Mouse (Mus musculus) macrophage (primary cell): ENCODE results near the gene Mrgprd. TPM values are rescaled to one million over a fixed set of nuclear protein-coding genes. Genes with fewer than 3 reads are reported as not detected.

Source experiments
- H3K27ac ChIP-seq: fragments of 350-480 bp; formaldehyde crosslinking; 2 replicates; pipeline ENCODE4 v1.9.0; 2021
- H3K36me3 ChIP-seq: fragments of 350-480 bp; formaldehyde crosslinking; 2 replicates; pipeline ENCODE4 v1.9.0; 2021; ENCODE audit errors: inconsistent target
- H3K4me3 ChIP-seq: fragments of 350-480 bp; formaldehyde crosslinking; 2 replicates; pipeline ENCODE4 v1.9.0; 2021; ENCODE audit errors: inconsistent target
- H3K79me2 ChIP-seq: fragments of 350-480 bp; formaldehyde crosslinking; 2 replicates; pipeline ENCODE4 v1.9.0; 2021; ENCODE audit errors: inconsistent target
- WGBS: methylation state at CpG from one replicate; pipeline ENCODE4 v1.1.7; 2026; ENCODE audit warnings: inconsistent platforms; ENCODE audit not compliant: missing documents; 5-methylcytosine and 5-hydroxymethylcytosine counted together
- polyA plus RNA-seq: library from polyadenylated mRNA; stranded (reverse); fragments of 250-400 nt; gene quantifications from 3 replicates; pipeline ENCODE4 v1.2.4, GENCODE M21; 2018; ENCODE audit warnings: inconsistent platforms

The Mrgprd gene
- polyA plus RNA-seq, 1 experiment from 2014 or later, result not detected

DNA sequence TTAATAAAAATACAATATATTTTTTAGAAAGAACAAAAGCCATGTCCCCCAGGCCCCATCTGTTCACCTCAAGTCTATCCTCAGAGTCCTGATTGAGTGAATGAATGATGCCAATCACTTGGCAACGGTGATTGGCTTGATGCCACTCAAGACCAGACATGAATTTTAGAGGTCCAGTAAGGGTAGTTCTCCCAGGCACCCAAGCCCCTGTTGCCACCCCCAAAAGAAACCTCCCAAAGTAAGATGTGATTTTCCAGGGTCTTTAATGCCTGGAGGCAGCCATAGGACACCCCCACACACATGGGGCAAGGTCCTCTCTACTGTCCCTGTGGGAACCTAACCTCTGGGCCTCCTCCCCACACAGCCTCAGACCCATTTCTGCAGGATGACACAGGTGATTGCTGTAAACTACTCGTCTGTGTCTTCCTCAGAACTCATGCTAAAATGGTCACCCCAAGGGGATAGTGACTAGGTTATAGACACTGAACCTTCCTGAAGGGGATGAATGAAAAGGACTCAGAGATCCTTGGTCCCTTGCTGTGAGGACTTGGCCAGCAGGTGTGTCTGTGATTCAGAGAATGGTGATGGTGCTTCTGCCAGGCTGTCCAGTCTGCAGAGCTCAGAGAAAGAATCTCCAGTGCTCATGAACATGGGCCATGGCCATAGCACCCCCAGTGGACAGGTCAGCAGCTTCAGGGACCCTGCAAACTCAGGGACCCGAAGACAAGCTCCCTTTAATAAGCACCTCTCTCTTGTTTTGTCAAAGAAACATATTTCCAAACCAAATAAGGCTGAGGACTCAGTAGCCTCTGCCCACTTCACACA, 15.8 kb upstream of the Mrgprd start:
- Histone ChIP-seq H3K36me3 (no peaks in the 10 kb centered on the region), H3K79me2 (no peaks in the 10 kb centered on the region), H3K4me3 (no peak overlapping the region), H3K27ac (no peak overlapping the region)
- WGBS, result 92% methylated on average over 3 of the region's 3 CpGs

DNA sequence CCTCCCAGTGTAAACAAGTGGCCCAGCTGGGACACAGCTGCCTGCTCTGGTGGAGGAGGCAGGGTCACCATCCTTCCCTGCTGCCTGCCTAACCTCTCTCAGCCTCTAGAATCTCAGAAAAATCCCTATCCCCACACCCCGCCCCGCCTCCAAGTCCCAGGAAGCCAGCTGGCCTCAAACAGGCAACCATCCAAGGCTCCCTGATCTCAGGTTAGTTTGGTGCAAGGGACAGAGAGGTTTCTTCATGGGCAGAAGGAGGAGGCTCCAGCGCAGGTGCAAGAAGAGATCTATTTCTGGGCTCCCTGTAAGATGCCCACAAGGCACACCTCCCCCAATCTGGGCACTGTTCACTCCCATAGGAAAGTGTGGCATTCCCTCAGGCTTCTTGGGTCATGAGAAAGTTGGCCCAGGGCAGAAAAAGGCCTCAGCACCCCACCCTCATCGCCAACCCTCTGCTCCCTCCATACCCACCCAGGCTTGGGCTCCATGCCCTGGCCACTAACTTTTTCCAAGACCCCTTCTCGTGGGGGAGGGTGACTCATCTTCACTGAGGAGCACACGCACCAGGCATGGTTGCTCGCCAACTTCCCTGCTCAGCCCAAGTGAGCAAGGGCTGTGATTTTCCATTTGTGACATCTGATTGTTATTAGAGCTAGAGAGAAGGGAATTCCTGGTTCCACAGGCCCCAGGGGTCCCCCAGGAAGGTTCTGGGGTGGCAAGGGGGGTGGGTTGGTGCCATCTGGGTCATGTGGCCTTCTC, 14.9 kb upstream of the Mrgprd start:
- no peak overlapping the region for H3K4me3 ChIP-seq
- no peaks in the 10 kb centered on the region for H3K36me3 ChIP-seq
- 89% methylated on average over 7 of the region's 7 CpGs for WGBS

DNA sequence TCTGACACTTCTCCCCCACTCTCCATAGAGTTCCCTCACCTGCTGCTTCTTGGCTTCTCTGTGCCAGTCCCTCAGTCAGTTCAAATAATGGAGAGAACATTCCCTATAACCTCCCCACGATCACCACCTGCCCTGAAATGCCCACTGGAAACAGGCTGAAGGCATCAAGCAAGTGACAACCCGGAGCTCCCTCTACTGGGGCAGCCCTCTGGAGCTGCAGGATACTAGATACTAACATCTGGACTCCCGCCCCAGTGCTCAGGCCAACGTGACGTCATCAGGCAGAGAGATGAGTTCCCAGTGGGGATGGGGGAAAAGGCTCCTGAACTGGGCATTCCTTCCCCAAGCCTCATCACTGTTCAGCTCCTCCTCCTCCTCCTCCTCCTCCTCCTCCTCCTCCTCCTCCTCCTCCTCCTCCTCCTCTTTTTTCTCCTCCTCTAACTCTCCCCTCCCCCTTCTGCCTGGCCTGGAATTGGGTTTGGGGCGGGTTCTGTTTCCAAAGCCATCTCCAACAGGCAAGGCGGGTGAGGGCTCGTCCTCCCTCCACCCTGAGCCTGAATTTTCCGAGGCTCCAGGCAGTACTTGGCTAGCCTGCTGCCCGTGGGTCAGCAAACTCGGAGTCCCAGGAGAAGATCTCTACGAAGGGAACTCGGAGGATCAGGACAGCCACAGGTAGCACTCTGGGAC, 14.2 kb upstream of the Mrgprd start, which contains the start of gene Mrgprf:
Mrgprf (plus strand) TSS at position 508 of the 687 bp plus-strand sequence.
- H3K36me3 ChIP-seq, result no peaks in the 10 kb centered on the region
- H3K27ac ChIP-seq, result no peak within 1 kb of the TSS
- no peak within 1 kb of the TSS for H3K4me3 ChIP-seq
- H3K79me2 ChIP-seq, result no peaks in the 10 kb centered on the region
- 64% methylated on average over 10 of the region's 13 CpGs for WGBS

More for the DNA sequence above, 14.9 kb upstream of the Mrgprd start:
- Histone ChIP-seq H3K79me2 (no peaks in the 10 kb centered on the region), H3K27ac (no peak overlapping the region)

DNA sequence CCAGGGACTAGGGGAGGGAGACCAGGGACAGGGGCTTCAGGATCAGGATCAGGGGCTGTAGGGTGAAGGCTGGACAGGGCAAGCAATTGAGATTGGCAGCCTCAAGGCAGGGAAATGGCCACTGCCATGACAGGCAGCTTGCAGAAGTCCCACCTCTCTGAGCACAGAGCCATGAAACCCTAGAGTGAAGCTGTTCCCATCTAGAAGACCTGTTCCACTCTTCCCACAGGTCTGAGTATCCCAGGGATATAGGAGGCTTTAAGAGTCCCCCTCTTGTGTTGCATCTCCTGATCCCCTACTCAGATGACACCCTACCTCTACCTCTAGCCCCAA, 13.7 kb upstream of the Mrgprd start:
- no peaks in the 10 kb centered on the region for H3K36me3 ChIP-seq
- H3K27ac ChIP-seq, result no peak overlapping the region
- no peaks in the 10 kb centered on the region for H3K79me2 ChIP-seq
- no peak overlapping the region for H3K4me3 ChIP-seq

DNA sequence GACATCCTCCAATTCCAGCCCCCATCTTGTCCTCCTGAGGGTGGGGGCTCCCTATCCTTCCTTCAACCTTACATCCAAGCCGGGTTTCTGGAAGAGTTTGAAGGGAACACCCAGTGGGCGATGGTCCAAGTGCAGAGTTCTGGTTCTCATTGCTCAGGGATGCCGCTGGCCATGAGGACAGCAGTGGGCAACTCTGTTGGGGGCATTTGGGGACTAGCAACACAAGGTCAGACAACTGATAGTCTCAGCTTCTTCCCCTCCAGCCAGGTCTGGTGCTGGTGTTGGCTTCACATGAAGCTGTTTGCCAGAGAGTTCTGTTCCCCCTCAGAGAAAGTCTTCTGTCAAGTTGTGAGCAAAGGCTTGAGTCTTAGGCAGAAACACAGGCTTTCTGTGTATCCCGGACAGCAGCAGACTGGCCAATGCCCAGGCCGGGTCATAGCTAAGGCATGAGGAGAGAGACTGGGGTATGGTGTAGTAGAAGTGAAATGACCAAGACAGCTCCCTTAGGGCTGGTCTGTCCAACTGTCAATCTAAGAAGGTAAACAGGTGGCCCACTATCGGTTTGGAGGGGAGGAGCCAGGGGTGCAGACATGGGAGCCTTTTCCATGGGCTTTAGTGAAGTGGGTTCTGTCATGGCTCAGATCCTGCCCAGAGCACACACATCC, 13.2 kb upstream of the Mrgprd start:
- H3K36me3 ChIP-seq, result no peaks in the 10 kb centered on the region
- 89% methylated on average over 6 of the region's 6 CpGs for WGBS
- no peaks in the 10 kb centered on the region for H3K79me2 ChIP-seq
- H3K4me3 ChIP-seq, result no peak overlapping the region
- no peak overlapping the region for H3K27ac ChIP-seq

DNA sequence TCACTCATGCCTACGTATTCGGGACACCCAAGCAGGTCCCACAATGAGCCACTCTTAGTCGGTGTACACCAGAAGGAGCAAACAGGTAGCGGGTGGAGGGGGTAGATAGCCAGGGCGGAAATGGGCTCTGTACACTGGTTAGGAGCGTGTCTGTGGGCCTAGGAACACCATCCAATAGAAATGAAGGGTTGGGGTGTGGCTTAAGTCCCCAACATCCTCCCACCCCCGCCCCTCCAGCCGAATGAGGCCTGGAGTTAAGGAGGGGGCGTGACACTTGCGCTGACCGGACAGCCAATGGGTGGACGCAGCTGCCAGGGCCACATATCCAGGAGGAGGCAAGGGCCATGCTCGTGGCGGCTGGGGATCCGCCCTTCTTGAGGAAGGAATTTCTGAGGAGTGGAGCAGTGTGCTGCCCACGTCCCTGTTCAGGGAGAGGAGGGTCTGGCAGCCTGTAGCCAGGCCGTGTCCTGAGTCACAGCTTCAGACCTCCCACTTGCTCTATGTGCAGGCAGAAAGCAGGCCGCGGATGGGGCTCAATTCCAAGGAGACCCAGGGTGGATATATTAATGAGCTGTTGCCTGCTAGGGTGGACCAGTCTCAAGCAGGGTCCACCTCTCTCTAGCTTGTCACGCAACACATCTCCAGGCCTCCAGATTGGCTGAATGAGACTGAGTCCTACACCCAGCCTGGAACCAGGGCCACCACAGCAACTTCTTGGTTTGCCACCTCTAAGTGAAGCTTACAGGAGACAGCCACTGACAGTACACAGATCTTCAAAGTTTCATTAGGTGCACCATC, 11.9 kb upstream of the Mrgprd start:
- Histone ChIP-seq H3K36me3 (no peaks in the 10 kb centered on the region), H3K79me2 (no peaks in the 10 kb centered on the region), H3K4me3 (no peak overlapping the region), H3K27ac (no peak overlapping the region)
- WGBS, result 36% methylated on average over 19 of the region's 20 CpGs

DNA sequence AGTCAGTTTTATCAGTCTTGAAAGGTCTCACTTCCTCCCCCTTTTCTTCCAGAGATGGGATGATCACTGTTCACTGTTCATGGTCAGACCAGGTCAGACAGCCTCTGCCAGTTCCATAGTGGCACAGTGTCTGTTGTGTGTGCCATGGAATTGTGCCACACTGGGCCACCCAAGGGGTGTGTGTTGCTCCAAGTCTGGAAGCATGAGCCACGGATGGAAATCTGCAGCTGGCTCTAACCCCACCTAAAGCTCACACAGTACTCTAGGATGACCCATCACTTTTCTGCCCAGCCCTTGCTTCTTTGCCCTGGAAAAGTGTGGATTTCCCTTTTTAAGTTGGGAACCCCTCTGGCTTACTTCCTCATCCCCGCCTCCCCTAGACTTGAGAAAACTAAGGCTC, 10.5 kb upstream of the Mrgprd start:
- Histone ChIP-seq H3K36me3 (no peaks in the 10 kb centered on the region), H3K27ac (no peak overlapping the region), H3K4me3 (no peak overlapping the region), H3K79me2 (no peaks in the 10 kb centered on the region)
- WGBS, result 86% methylated on average over 2 of the region's 2 CpGs

DNA sequence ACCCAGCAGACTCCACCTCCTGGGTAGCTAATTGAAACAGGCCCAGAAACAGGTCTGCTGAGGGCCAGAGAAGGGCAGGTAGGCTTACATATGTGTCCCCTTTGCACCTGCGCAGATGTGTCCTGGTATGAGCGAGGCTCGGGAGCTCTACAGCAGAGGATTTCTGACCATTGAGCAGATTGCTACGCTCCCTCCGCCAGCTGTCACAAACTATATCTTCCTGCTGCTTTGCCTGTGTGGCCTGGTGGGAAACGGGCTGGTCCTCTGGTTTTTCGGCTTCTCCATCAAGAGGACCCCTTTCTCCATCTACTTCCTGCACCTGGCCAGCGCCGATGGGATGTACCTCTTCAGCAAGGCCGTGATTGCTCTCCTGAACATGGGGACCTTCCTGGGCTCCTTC, 7.0 kb upstream of the Mrgprd start:
- Histone ChIP-seq H3K27ac (no peak overlapping the region), H3K4me3 (no peak overlapping the region), H3K36me3 (no peaks in the 10 kb centered on the region), H3K79me2 (no peaks in the 10 kb centered on the region)
- 90% methylated on average over 9 of the region's 10 CpGs for WGBS

DNA sequence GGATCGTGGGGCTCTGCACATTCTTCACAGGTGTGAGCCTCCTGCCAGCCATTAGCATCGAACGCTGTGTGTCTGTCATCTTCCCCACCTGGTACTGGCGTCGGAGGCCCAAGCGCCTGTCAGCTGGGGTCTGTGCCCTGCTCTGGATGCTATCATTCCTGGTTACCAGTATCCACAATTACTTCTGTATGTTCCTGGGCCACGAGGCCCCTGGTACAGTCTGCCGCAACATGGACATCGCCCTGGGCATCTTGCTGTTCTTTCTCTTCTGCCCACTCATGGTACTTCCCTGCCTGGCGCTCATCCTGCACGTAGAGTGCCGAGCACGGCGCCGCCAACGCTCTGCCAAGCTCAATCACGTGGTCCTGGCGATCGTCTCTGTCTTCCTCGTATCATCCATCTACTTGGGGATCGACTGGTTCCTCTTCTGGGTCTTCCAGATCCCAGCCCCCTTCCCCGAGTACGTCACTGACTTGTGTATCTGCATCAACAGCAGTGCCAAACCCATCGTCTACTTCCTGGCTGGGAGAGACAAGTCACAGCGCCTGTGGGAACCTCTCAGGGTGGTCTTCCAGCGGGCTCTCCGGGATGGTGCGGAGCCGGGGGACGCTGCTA, 6.5 kb upstream of the Mrgprd start:
- WGBS, result 75% methylated on average over 29 of the region's 30 CpGs
- Histone ChIP-seq H3K36me3 (no peaks in the 10 kb centered on the region), H3K4me3 (no peak overlapping the region)

DNA sequence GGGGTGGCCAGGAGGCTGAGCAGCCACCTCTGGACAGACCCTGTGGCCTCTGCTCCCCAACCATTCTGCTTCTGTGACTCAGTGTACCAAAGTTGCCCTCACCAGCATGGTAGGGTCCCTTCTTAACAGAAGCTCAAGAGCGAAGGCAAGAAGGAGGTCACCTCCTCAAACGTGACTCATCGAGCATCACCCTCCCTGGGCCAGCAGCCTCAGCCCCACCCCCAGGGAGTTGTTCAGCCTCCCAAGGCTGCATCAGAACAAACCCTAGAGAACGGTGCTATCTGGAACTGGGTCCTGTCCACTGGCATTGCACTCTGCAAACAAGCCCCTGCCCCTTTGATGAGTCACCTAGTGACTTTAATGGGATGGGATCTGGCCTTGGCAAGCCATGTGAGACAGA, 5.8 kb upstream of the Mrgprd start:
- Histone ChIP-seq H3K36me3 (no peaks in the 10 kb centered on the region), H3K79me2 (no peaks in the 10 kb centered on the region), H3K4me3 (no peak overlapping the region), H3K27ac (no peak overlapping the region)
- 66% methylated on average over 4 of the region's 4 CpGs for WGBS

More for the DNA sequence above, 6.5 kb upstream of the Mrgprd start:
- Histone ChIP-seq H3K79me2 (no peaks in the 10 kb centered on the region), H3K27ac (no peak overlapping the region)

DNA sequence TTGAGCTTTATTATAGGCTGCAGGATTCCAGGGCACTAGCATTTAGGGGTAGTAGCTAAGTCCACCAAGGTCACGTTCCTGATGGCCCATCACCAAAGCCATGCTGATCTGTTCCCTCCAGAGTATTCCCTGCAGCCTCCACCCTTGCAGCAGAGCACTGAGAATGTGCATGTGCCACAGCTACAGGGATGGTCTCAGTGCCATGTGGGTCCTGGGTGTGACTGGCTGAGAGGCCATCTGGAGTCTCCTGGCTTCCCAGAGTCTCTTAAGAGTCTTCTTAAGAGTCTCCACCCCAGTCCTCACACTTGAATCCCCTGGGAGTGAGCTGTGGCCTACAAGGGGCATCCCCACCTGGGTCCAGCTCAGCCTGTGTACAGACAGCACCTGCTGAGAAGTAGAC, 4.8 kb upstream of the Mrgprd start:
- 100% methylated on average over 1 of the region's 1 CpGs for WGBS
- Histone ChIP-seq H3K27ac (no peak overlapping the region), H3K36me3 (no peaks in the 10 kb centered on the region)

DNA sequence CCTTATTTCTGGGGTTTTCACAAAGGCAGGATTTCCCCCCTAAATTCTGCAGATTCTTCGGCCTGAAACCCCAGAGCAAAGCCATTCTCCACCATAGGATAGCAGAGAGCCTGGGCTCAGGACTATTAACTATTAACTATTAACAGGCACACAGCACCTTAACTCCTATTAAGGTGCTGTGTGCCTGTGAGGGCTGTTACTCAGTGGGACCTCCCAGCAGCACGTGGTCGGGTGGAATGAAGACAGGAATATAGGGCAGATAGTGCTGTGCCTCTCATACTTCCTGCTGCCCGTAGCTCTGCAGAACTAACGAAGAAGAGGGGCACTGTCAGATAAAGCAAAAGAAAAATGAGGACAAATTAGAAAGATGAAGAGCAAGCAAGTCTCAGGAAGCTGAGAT, 4.1 kb upstream of the Mrgprd start:
- H3K4me3 ChIP-seq, result no peak overlapping the region
- H3K36me3 ChIP-seq, result no peaks in the 10 kb centered on the region
- WGBS, result 66% methylated on average over 5 of the region's 5 CpGs
- no peaks in the 10 kb centered on the region for H3K79me2 ChIP-seq
- no peak overlapping the region for H3K27ac ChIP-seq

More for the DNA sequence above, 4.8 kb upstream of the Mrgprd start:
- Histone ChIP-seq H3K4me3 (no peak overlapping the region), H3K79me2 (no peaks in the 10 kb centered on the region)

DNA sequence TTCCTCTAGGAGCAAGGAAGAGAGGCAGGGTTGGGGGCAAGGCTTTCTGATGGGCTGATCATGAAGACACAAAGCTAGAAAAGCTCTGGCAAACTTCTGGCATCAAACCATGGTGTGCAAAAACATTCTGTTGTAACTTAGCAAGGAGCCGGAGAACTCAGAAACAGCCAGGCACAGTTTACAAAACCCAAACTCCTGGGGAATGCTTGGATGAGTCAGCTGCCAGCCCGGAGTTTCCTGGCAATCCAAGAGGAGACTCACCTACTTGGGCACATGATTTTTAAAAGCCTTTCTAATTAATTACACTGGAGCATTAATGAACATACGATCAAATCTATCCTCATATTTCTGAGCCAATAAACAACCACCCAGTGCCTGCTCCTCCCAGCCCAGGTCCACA, 2.5 kb upstream of the Mrgprd start:
- H3K27ac ChIP-seq, result no peak overlapping the region
- 93% methylated on average over 3 of the region's 3 CpGs for WGBS

More for the DNA sequence above, 2.5 kb upstream of the Mrgprd start:
- Histone ChIP-seq H3K4me3 (no peak overlapping the region), H3K79me2 (no peaks in the 10 kb centered on the region), H3K36me3 (no peaks in the 10 kb centered on the region)
